Mouse (Mus musculus): ENCODE measurements at regions not wholly inside any gene's neighbourhood (a gene's known extent, or its start where the extent isn't known, plus 50 kb on each side); places are given as distances from the start of the nearest gene placed in this dataset.

- Histone ChIP-seq H3K4me3 (ENCODE audit: insufficient read depth, low read depth, low read length) (no peak overlapping the region), H3K27ac (ENCODE audit: insufficient read depth, low read depth, low read length) (no peak overlapping the region), H3K27me3 (replicated peaks; ENCODE audit: control insufficient read depth, insufficient read depth, low read length) (no peaks in the 10 kb centered on the region), H3K36me3 (ENCODE audit: control insufficient read depth, insufficient read depth, low read length) (no peaks in the 10 kb centered on the region), H3K4me1 (ENCODE audit: control insufficient read depth, insufficient read depth, low read length) (peaks cover 4% of the 10 kb centered on the region; the same call in 1 of the 2 replicates)
- no peak for TF ChIP-seq POLR2A (IDR thresholded peaks at IDR 0.05; ENCODE audit: low read depth, low read length)
- TF ChIP-seq CTCF (conservative IDR thresholded peaks at IDR 0.05; ENCODE audit: insufficient read depth, insufficient read length, low read depth, low read length) = no peak
- 76% methylated on average over 5 of the region's 5 CpGs for WGBS
- DNase-seq = no peak
Observed at GRCm38 (mm10) chr16:76525563-76525962, 151.9 kb upstream of the Nrip1 start.

GRCm38 (mm10) chr16:76524921-76525320 is 151.3 kb upstream of the Nrip1 start:
- Histone ChIP-seq H3K4me3 (ENCODE audit: insufficient read depth, low read depth, low read length) (no peak overlapping the region), H3K4me1 (ENCODE audit: control insufficient read depth, insufficient read depth, low read length) (peaks cover 4% of the 10 kb centered on the region; the same call in 1 of the 2 replicates), H3K27me3 (replicated peaks; ENCODE audit: control insufficient read depth, insufficient read depth, low read length) (no peaks in the 10 kb centered on the region), H3K36me3 (ENCODE audit: control insufficient read depth, insufficient read depth, low read length) (no peaks in the 10 kb centered on the region), H3K27ac (ENCODE audit: insufficient read depth, low read depth, low read length) (no peak overlapping the region)
- WGBS = 51% methylated on average over 4 of the region's 4 CpGs
- no peak for DNase-seq
- TF ChIP-seq CTCF (conservative IDR thresholded peaks at IDR 0.05; ENCODE audit: insufficient read depth, insufficient read length, low read depth, low read length) = no peak
- TF ChIP-seq POLR2A (IDR thresholded peaks at IDR 0.05; ENCODE audit: low read depth, low read length) = no peak

- no peak overlapping the region for H3K27ac ChIP-seq (ENCODE audit: insufficient read depth, low read depth, low read length)
- H3K4me1 ChIP-seq (ENCODE audit: control insufficient read depth, insufficient read depth, low read length) = peaks cover 4% of the 10 kb centered on the region; the same call in 1 of the 2 replicates
- no peak for DNase-seq
- H3K4me3 ChIP-seq (ENCODE audit: insufficient read depth, low read depth, low read length) = no peak overlapping the region
- H3K27me3 ChIP-seq (replicated peaks; ENCODE audit: control insufficient read depth, insufficient read depth, low read length) = no peaks in the 10 kb centered on the region
- TF ChIP-seq POLR2A (IDR thresholded peaks at IDR 0.05; ENCODE audit: low read depth, low read length) (no peak), CTCF (conservative IDR thresholded peaks at IDR 0.05; ENCODE audit: insufficient read depth, insufficient read length, low read depth, low read length) (no peak)
- no peaks in the 10 kb centered on the region for H3K36me3 ChIP-seq (ENCODE audit: control insufficient read depth, insufficient read depth, low read length)
- 96% methylated on average over 6 of the region's 6 CpGs for WGBS
Observed at GRCm38 (mm10) chr16:76521142-76521541, 147.5 kb upstream of the Nrip1 start.

- DNase-seq = no peak
- Histone ChIP-seq H3K36me3 (ENCODE audit: control insufficient read depth, insufficient read depth, low read length) (no peaks in the 10 kb centered on the region), H3K4me1 (ENCODE audit: control insufficient read depth, insufficient read depth, low read length) (0 out of 2 replicates have a peak, but pooled peaks cover under 1% of the 10 kb centered on the region), H3K4me3 (ENCODE audit: insufficient read depth, low read depth, low read length) (no peak overlapping the region), H3K27ac (ENCODE audit: insufficient read depth, low read depth, low read length) (no peak overlapping the region), H3K27me3 (replicated peaks; ENCODE audit: control insufficient read depth, insufficient read depth, low read length) (no peaks in the 10 kb centered on the region)
- WGBS = 65% methylated on average over 3 of the region's 3 CpGs
- no peak for TF ChIP-seq POLR2A (IDR thresholded peaks at IDR 0.05; ENCODE audit: low read depth, low read length)
- no peak for TF ChIP-seq CTCF (conservative IDR thresholded peaks at IDR 0.05; ENCODE audit: insufficient read depth, insufficient read length, low read depth, low read length)
Observed at GRCm38 (mm10) chr16:76520643-76520993, 147.0 kb upstream of the Nrip1 start.

GRCm38 (mm10) chr16:76519911-76520642 is 146.4 kb upstream of the Nrip1 start:
- TF ChIP-seq CTCF (conservative IDR thresholded peaks at IDR 0.05; ENCODE audit: insufficient read depth, insufficient read length, low read depth, low read length) (no peak), POLR2A (IDR thresholded peaks at IDR 0.05; ENCODE audit: low read depth, low read length) (no peak)
- H3K4me1 ChIP-seq (ENCODE audit: control insufficient read depth, insufficient read depth, low read length) = no peaks in the 10 kb centered on the region

GRCm38 (mm10) chr16:76510861-76511260 is 137.2 kb upstream of the Nrip1 start:
- TF ChIP-seq CTCF (conservative IDR thresholded peaks at IDR 0.05; ENCODE audit: insufficient read depth, insufficient read length, low read depth, low read length) = no peak
- Histone ChIP-seq H3K4me1 (ENCODE audit: control insufficient read depth, insufficient read depth, low read length) (no peaks in the 10 kb centered on the region), H3K36me3 (ENCODE audit: control insufficient read depth, insufficient read depth, low read length) (no peaks in the 10 kb centered on the region), H3K27me3 (replicated peaks; ENCODE audit: control insufficient read depth, insufficient read depth, low read length) (no peaks in the 10 kb centered on the region), H3K4me3 (ENCODE audit: insufficient read depth, low read depth, low read length) (no peak overlapping the region), H3K27ac (ENCODE audit: insufficient read depth, low read depth, low read length) (no peak overlapping the region)
- WGBS = 51% methylated on average over 8 of the region's 8 CpGs
- DNase-seq = no peak

More at GRCm38 (mm10) chr16:76519911-76520642, 146.4 kb upstream of the Nrip1 start:
- Histone ChIP-seq H3K27me3 (replicated peaks; ENCODE audit: control insufficient read depth, insufficient read depth, low read length) (no peaks in the 10 kb centered on the region), H3K4me3 (ENCODE audit: insufficient read depth, low read depth, low read length) (no peak overlapping the region), H3K27ac (ENCODE audit: insufficient read depth, low read depth, low read length) (no peak overlapping the region), H3K36me3 (ENCODE audit: control insufficient read depth, insufficient read depth, low read length) (no peaks in the 10 kb centered on the region)
- 90% methylated on average over 10 of the region's 10 CpGs for WGBS
- no peak for DNase-seq

GRCm38 (mm10) chr16:76509109-76509650 is 135.6 kb upstream of the Nrip1 start:
- Histone ChIP-seq H3K4me3 (ENCODE audit: insufficient read depth, low read depth, low read length) (no peak overlapping the region), H3K27ac (ENCODE audit: insufficient read depth, low read depth, low read length) (no peak overlapping the region), H3K27me3 (replicated peaks; ENCODE audit: control insufficient read depth, insufficient read depth, low read length) (no peaks in the 10 kb centered on the region), H3K36me3 (ENCODE audit: control insufficient read depth, insufficient read depth, low read length) (no peaks in the 10 kb centered on the region), H3K4me1 (ENCODE audit: control insufficient read depth, insufficient read depth, low read length) (no peaks in the 10 kb centered on the region)
- WGBS = 85% methylated on average over 6 of the region's 6 CpGs
- DNase-seq = no peak
- TF ChIP-seq CTCF (conservative IDR thresholded peaks at IDR 0.05; ENCODE audit: insufficient read depth, insufficient read length, low read depth, low read length) (no peak), POLR2A (IDR thresholded peaks at IDR 0.05; ENCODE audit: low read depth, low read length) (no peak)

Measured in kidney, adult 2 months (tissue).